Mouse (Mus musculus) mouse embryonic stem cell (cell line): ENCODE data around the gene Lilr4b.
"Not testable (repeated sequence)": the region's sequence is repeated elsewhere in the genome, so short reads cannot be mapped to it uniquely, and the experiment has no call there.

Source experiments
- in situ Hi-C, 2 experiments: fragments of 300-500 bp; cut with MboI; formaldehyde crosslinking; loops; 1 replicate in 1 of 2; 3 replicates in 1 of 2; pipeline ENCODE4 v1.14.3; 2019 to 2020; ENCODE audit warnings: low sequenced_read_pairs in 2 of 2, low pct_unique_long_range_greater_than_20kb in 1 of 2, mixed read lengths in 1 of 2; ENCODE audit not compliant: unreplicated experiment in 1 of 2

Gene Lilr4b

GRCm38 (mm10) chr10:51480397-51480796, at the start of gene Lilr4b, which contains the start of gene Gm49339:
Gene Lilr4b, plus strand, starts transcription at chr10:51480632.
Gene Gm49339, plus strand, starts transcription at chr10:51480612.
- in situ Hi-C loops, result not testable (repeated sequence)

- in situ Hi-C loops, result no loop called here
These were observed 47.5 kb upstream of the Lilr4b start for GRCm38 (mm10) chr10:51432940-51433339.

GRCm38 (mm10) chr10:51435684-51436083, 44.7 kb upstream of the Lilr4b start:
- in situ Hi-C loops, result no loop called here

- in situ Hi-C loops, result no loop called here
These were observed 28.8 kb upstream of the Lilr4b start for GRCm38 (mm10) chr10:51451610-51452009.

- in situ Hi-C loops, result no loop called here
These were observed 26.7 kb upstream of the Lilr4b start for GRCm38 (mm10) chr10:51453616-51454298.

- in situ Hi-C loops, result no loop called here
These were observed 26.1 kb upstream of the Lilr4b start for GRCm38 (mm10) chr10:51454365-51454764.

GRCm38 (mm10) chr10:51455762-51456161, 24.7 kb upstream of the Lilr4b start:
- in situ Hi-C loops, result no loop called here

GRCm38 (mm10) chr10:51456369-51456768, 24.1 kb upstream of the Lilr4b start:
- in situ Hi-C loops, result no loop called here

- in situ Hi-C loops, result not testable (repeated sequence)
These were observed 16.6 kb upstream of the Lilr4b start for GRCm38 (mm10) chr10:51463800-51464199.

GRCm38 (mm10) chr10:51490691-51491090, 10.3 kb downstream of the Lilr4b start, which contains the start of gene Lilrb4a:
Gene Lilrb4a, plus strand, starts transcription at chr10:51490956.
- in situ Hi-C loops, result not testable (repeated sequence)

GRCm38 (mm10) chr10:51520021-51520420, 39.6 kb downstream of the Lilr4b start:
- in situ Hi-C loops, result no loop called here

GRCm38 (mm10) chr10:51521453-51521852, 41.0 kb downstream of the Lilr4b start:
- in situ Hi-C loops, result no loop called here

- in situ Hi-C loops, result no loop called here
These were observed 45.7 kb downstream of the Lilr4b start for GRCm38 (mm10) chr10:51526090-51526489.

GRCm38 (mm10) chr10:51526633-51527032, 46.2 kb downstream of the Lilr4b start:
- in situ Hi-C loops, result no loop called here

- in situ Hi-C loops, result no loop called here
These were observed 48.5 kb downstream of the Lilr4b start for GRCm38 (mm10) chr10:51528840-51529434.

- in situ Hi-C loops, result no loop called here
These were observed 49.1 kb downstream of the Lilr4b start for GRCm38 (mm10) chr10:51529497-51529896.

GRCm38 (mm10) chr10:51530813-51531212, 50.4 kb downstream of the Lilr4b start:
- in situ Hi-C loops, result no loop called here
